Mouse (Mus musculus) C2C12 (cell line): ENCODE measurements around the gene Tmem234.

ENCODE experiments used
- CEBPB ChIP-seq: IDR thresholded peaks from one replicate; pipeline ENCODE4 v1.6.1; 2011; ENCODE audit warnings: low read depth, mild to moderate bottlenecking, control low read depth, moderate library complexity
- CTCF ChIP-seq: IDR thresholded peaks from one replicate; pipeline ENCODE4 v1.5.1; 2011; ENCODE audit not compliant: control insufficient read depth, insufficient read depth, insufficient read length
- MAX ChIP-seq: IDR thresholded peaks from one replicate; pipeline ENCODE4 v1.6.1; 2011; ENCODE audit warnings: mild to moderate bottlenecking, control low read depth
- USF1 ChIP-seq: IDR thresholded peaks from one replicate; pipeline ENCODE4 v1.6.1; 2011; ENCODE audit warnings: low read depth, mild to moderate bottlenecking, control low read depth, moderate library complexity

DNA sequence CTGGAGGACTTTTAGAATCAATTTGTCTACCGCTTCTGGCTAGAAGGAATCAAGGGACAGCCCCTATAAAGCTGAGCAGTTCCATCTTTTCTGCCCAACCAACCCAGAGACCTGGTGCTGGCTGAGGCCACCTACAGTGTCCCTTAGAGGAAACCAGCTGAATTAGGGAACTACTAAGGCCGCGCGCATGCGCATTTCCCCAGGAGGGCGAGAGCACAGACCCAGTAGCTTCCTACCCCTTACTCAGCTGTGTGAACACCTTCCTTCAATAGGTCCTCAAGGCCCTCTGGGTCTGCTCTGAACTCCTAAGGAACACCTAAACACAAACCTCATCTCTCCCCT, 24.5 kb downstream of the Tmem234 start:
- TF ChIP-seq CTCF (no peak), CEBPB (no peak), MAX (no peak), USF1 (no peak)
